Mouse (Mus musculus) stomach, postnatal 0 days (tissue): Measurements from ENCODE around the gene Adamtsl2. TPM values are rescaled to one million over a fixed set of nuclear protein-coding genes. Genes with fewer than 3 reads are reported as not detected.

Experiments used
- ATAC-seq: fragments of 200-750 bp; cut with Nextera tagmentation; 2 replicates; pipeline ENCODE4 v1.8.0; 2017; ENCODE audit not compliant: low FRiP score, low TSS enrichment
- DNase-seq: peaks from one replicate; pipeline ENCODE4 v3.0.0-alpha.2; 2016; ENCODE audit warnings: low spot score
- H3K27ac ChIP-seq: fragments of 300-500 bp; sonication (generic); replicated peaks from 2 replicates; pipeline ENCODE4 v1.5.1; 2014; ENCODE audit warnings: mild to moderate bottlenecking, control low read depth
- H3K27me3 ChIP-seq: fragments of 300-500 bp; sonication (generic); 2 replicates; pipeline ENCODE4 v1.6.1; 2014; ENCODE audit warnings: low read length; ENCODE audit not compliant: control insufficient read depth, insufficient read depth
- H3K36me3 ChIP-seq: fragments of 300-500 bp; sonication (generic); 2 replicates; pipeline ENCODE4 v1.6.1; 2014; ENCODE audit warnings: low read length, mixed read lengths; ENCODE audit not compliant: control insufficient read depth, insufficient read depth
- H3K4me1 ChIP-seq: fragments of 300-500 bp; sonication (generic); replicated peaks from 2 replicates; pipeline ENCODE4 v1.6.1; 2014; ENCODE audit warnings: antibody characterized with exemption; ENCODE audit not compliant: control insufficient read depth, insufficient read depth
- H3K4me2 ChIP-seq: fragments of 300-500 bp; sonication (generic); replicated peaks from 2 replicates; pipeline ENCODE4 v1.6.1; 2014; ENCODE audit warnings: low read depth, mild to moderate bottlenecking, control low read depth, moderate library complexity
- H3K4me3 ChIP-seq: fragments of 300-500 bp; sonication (generic); 2 replicates; pipeline ENCODE4 v1.5.1; 2014; ENCODE audit warnings: low read depth, low read length, control low read depth
- H3K9ac ChIP-seq: fragments of 300-500 bp; sonication (generic); 2 replicates; pipeline ENCODE4 v1.6.1; 2014; ENCODE audit warnings: mild to moderate bottlenecking, low read length, control low read depth, mixed read lengths
- H3K9me3 ChIP-seq: fragments of 300-500 bp; sonication (generic); 2 replicates; pipeline ENCODE4 v1.6.1; 2016; ENCODE audit warnings: low read length; ENCODE audit not compliant: control insufficient read depth
- CTCF ChIP-seq: IDR thresholded peaks from 2 replicates; pipeline ENCODE4 v1.5.1; 2016; ENCODE audit warnings: antibody characterized with exemption, low read depth, mild to moderate bottlenecking, moderate library complexity
- EP300 ChIP-seq: optimal IDR thresholded peaks from 2 replicates; pipeline ENCODE3; 2016; ENCODE audit warnings: antibody characterized with exemption
- WGBS: fragments of 180-500 bp; shearing (Covaris S2); extraction: QIAGEN DNeasy Blood & Tissue Kit; methylation state at CpG from one replicate; pipeline ENCODE4 v1.1.7; 2014; 5-methylcytosine and 5-hydroxymethylcytosine counted together
- polyA plus RNA-seq: library from polyadenylated mRNA; unstranded; fragments of >200 nt; fragmentation: Nextera tagmentation; extraction: Ambion mirVana; gene quantifications from 2 replicates; pipeline ENCODE4 v1.2.1, GENCODE M21; 2015

Adamtsl2 gene
- polyA plus RNA-seq, 1 experiment from 2014 or later, result 3.4 TPM

- WGBS, result 79% methylated on average over 2 of the region's 2 CpGs
- Histone ChIP-seq H3K4me2 (no peak overlapping the region), H3K36me3 (no peaks in the 10 kb centered on the region), H3K27me3 (no peaks in the 10 kb centered on the region), H3K27ac (no peak overlapping the region), H3K4me3 (no peak overlapping the region), H3K4me1 (peaks cover 5% of the 10 kb centered on the region; the same call in 1 of the 2 replicates), H3K9ac (no peak overlapping the region), H3K9me3 (no peaks in the 10 kb centered on the region)
- ATAC-seq (no peak), DNase-seq (no peak)
- no peak for TF ChIP-seq EP300
- TF ChIP-seq CTCF, result no peak
Observed at GRCm38 (mm10) chr2:27070247-27070813, 8.8 kb upstream of the Adamtsl2 start.

- no peak overlapping the region for H3K4me2 ChIP-seq
- no peaks in the 10 kb centered on the region for H3K9me3 ChIP-seq
- no peak for ATAC-seq
- no peaks in the 10 kb centered on the region for H3K27me3 ChIP-seq
- 10% methylated on average over 4 of the region's 4 CpGs for WGBS
- H3K4me3 ChIP-seq, result no peak overlapping the region
- peak; percentile 53 for DNase-seq
- H3K9ac ChIP-seq, result no peak overlapping the region
- peaks cover 5% of the 10 kb centered on the region; the same call in 1 of the 2 replicates for H3K4me1 ChIP-seq
- no peak overlapping the region for H3K27ac ChIP-seq
- TF ChIP-seq CTCF (no peak), EP300 (no peak)
- H3K36me3 ChIP-seq, result no peaks in the 10 kb centered on the region
Observed at GRCm38 (mm10) chr2:27071137-27071536, 8.0 kb upstream of the Adamtsl2 start.

GRCm38 (mm10) chr2:27071978-27072377, 7.2 kb upstream of the Adamtsl2 start, which contains the start of gene Mymk:
Mymk (minus strand) TSS chr2:27072179.
- Histone ChIP-seq H3K36me3 (no peaks in the 10 kb centered on the region), H3K4me3 (no peak within 1 kb of the TSS), H3K27ac (no peak within 1 kb of the TSS), H3K9me3 (no peaks in the 10 kb centered on the region), H3K9ac (no peak within 1 kb of the TSS), H3K4me1 (peaks cover 5% of the 10 kb centered on the region; the same call in 1 of the 2 replicates), H3K4me2 (no peak within 1 kb of the TSS), H3K27me3 (no peaks in the 10 kb centered on the region)
- ATAC-seq, result no peak
- WGBS, result 68% methylated on average over 2 of the region's 2 CpGs
- TF ChIP-seq EP300, result no peak
- no peak for TF ChIP-seq CTCF
- no peak for DNase-seq

- no peak overlapping the region for H3K9ac ChIP-seq
- H3K9me3 ChIP-seq, result no peaks in the 10 kb centered on the region
- no peak for DNase-seq
- no peak overlapping the region for H3K4me2 ChIP-seq
- no peaks in the 10 kb centered on the region for H3K27me3 ChIP-seq
- H3K4me3 ChIP-seq, result no peak overlapping the region
- 62% methylated on average over 4 of the region's 4 CpGs for WGBS
- peaks cover 5% of the 10 kb centered on the region; the same call in 1 of the 2 replicates for H3K4me1 ChIP-seq
- TF ChIP-seq CTCF, result no peak
- no peak for TF ChIP-seq EP300
- no peak for ATAC-seq
- H3K36me3 ChIP-seq, result no peaks in the 10 kb centered on the region
- no peak overlapping the region for H3K27ac ChIP-seq
Observed at GRCm38 (mm10) chr2:27073407-27073806, 5.8 kb upstream of the Adamtsl2 start.

GRCm38 (mm10) chr2:27074804-27075203, 4.4 kb upstream of the Adamtsl2 start:
- H3K27ac ChIP-seq, result no peak overlapping the region

GRCm38 (mm10) chr2:27075485-27075884, 3.7 kb upstream of the Adamtsl2 start:
- Histone ChIP-seq H3K9ac (no peak overlapping the region), H3K36me3 (no peaks in the 10 kb centered on the region), H3K27me3 (no peaks in the 10 kb centered on the region), H3K27ac (no peak overlapping the region), H3K4me3 (no peak overlapping the region), H3K9me3 (no peaks in the 10 kb centered on the region), H3K4me1 (peaks cover 9% of the 10 kb centered on the region; the same call in 1 of the 2 replicates), H3K4me2 (no peak overlapping the region)
- DNase-seq, result peak; percentile 42
- TF ChIP-seq EP300, result no peak
- TF ChIP-seq CTCF, result peak; percentile 76
- no peak for ATAC-seq
- 59% methylated on average over 3 of the region's 3 CpGs for WGBS

More at GRCm38 (mm10) chr2:27074804-27075203, 4.4 kb upstream of the Adamtsl2 start:
- no peak for DNase-seq
- no peak overlapping the region for H3K9ac ChIP-seq
- H3K4me1 ChIP-seq, result peaks cover 9% of the 10 kb centered on the region; the same call in 1 of the 2 replicates
- 61% methylated on average over 4 of the region's 4 CpGs for WGBS
- H3K36me3 ChIP-seq, result no peaks in the 10 kb centered on the region
- H3K4me2 ChIP-seq, result no peak overlapping the region
- no peak overlapping the region for H3K4me3 ChIP-seq
- no peaks in the 10 kb centered on the region for H3K27me3 ChIP-seq
- no peak for ATAC-seq
- no peaks in the 10 kb centered on the region for H3K9me3 ChIP-seq
- TF ChIP-seq CTCF, result no peak
- TF ChIP-seq EP300, result no peak
